Mouse (Mus musculus): ENCODE measurements around the gene Rapgef6. TPM values are rescaled to one million over a fixed set of nuclear protein-coding genes. Genes with fewer than 3 reads are reported as not detected.
A peak's percentile ranks its signal among the peaks of the same experiment; 100 is the strongest.

Rapgef6 gene
- total and polyA plus RNA-seq, 2 experiments from 2014 or later: 33.4 to 62.9 TPM

DNA sequence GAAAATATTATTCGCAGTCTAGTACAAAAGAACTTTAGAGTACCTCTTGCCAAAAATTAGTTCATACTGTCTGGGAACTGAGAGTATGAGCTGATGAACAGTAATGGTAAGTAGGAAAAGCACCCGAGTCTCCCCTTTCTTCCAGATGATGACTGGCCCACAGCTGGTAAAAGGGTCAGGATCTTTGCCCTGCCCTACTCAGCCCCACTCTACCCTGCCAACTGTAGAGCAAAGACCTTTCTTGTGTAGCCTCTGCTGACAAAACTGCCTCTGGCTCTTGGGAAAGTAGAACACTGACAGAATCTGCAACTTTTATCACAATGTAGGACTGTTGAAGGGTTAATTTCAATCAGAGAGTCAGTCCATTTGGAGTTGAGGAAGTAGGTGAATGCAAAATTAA, 32.3 kb downstream of the Rapgef6 start:
- 93% methylated on average over 2 of the region's 2 CpGs for WGBS

DNA sequence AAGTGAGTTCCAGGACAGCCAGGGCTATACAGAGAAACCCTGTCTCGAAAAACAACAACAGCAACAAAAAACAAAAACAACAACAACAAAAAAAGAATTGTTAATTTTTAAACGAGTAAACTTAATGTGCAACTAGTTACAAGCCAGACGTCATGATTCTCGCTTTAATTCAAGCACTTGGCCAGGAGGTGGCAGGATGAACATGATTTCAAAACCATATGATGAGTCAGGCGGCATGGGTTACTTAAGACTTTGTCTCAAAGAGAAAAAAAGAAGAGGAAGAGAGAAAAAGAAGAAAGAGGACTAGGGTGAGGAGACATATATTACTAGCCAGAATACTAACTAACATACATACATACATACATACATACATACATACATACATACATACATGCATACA, 40.1 kb downstream of the Rapgef6 start:
- Histone ChIP-seq H3K36me3 (ENCODE audit: insufficient read depth, low read length) (no peaks in the 10 kb centered on the region), H3K4me2 (ENCODE audit: low read depth, low read length, poor library complexity, severe bottlenecking) (no peak overlapping the region), H3K27ac (ENCODE audit: low read depth, low read length) (no peak overlapping the region), H3K27me3 (ENCODE audit: insufficient read depth, low read length) (no peaks in the 10 kb centered on the region), H3K4me3 (ENCODE audit: low read depth, low read length) (no peak overlapping the region), H3K4me1 (ENCODE audit: insufficient read depth, low read length) (no peaks in the 10 kb centered on the region), H3K9me3 (ENCODE audit: low read length) (no peaks in the 10 kb centered on the region), H3K9ac (replicated peaks; ENCODE audit: low read length, poor library complexity, severe bottlenecking) (no peak overlapping the region)
- peak; percentile 62 for TF ChIP-seq CTCF (IDR thresholded peaks at IDR 0.05)
- WGBS: 87% methylated on average over 5 of the region's 5 CpGs
- ATAC-seq (ENCODE audit: low FRiP score) (no peak), DNase-seq (ENCODE audit: low spot score) (peak; percentile 32)

More for the DNA sequence above, 32.3 kb downstream of the Rapgef6 start:
- no peak overlapping the region for H3K9ac ChIP-seq (replicated peaks; ENCODE audit: low read length, poor library complexity, severe bottlenecking)
- DNase-seq (ENCODE audit: low spot score) (no peak), ATAC-seq (ENCODE audit: low FRiP score) (no peak)
- no peaks in the 10 kb centered on the region for H3K4me1 ChIP-seq (ENCODE audit: insufficient read depth, low read length)
- H3K9me3 ChIP-seq (ENCODE audit: low read length): no peaks in the 10 kb centered on the region
- no peaks in the 10 kb centered on the region for H3K36me3 ChIP-seq (ENCODE audit: insufficient read depth, low read length)
- H3K27me3 ChIP-seq (ENCODE audit: insufficient read depth, low read length): no peaks in the 10 kb centered on the region
- no peak overlapping the region for H3K4me3 ChIP-seq (ENCODE audit: low read depth, low read length)
- no peak for TF ChIP-seq CTCF (IDR thresholded peaks at IDR 0.05)
- no peak overlapping the region for H3K27ac ChIP-seq (ENCODE audit: low read depth, low read length)
- H3K4me2 ChIP-seq (ENCODE audit: low read depth, low read length, poor library complexity, severe bottlenecking): no peak overlapping the region

DNA sequence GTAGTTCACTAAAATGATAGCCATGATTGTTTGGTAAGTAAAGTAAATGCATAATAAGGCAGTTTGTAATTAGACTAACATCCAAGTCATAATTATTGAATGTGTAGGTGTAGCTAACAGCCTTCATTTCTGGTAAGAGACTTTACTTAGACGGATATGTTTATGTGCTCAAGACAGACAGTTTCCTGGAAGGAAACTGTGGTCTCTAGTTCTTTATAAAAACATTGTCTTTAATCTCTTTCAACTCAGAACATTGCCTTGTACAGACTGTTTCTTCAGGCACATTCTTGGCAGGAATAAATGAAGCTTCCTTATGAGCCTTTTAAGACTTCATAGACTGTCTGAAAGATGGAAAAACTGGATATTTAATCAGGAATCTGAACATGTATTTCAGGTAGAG, 45.3 kb downstream of the Rapgef6 start:
- ATAC-seq (ENCODE audit: low FRiP score): no peak
- H3K27me3 ChIP-seq (ENCODE audit: insufficient read depth, low read length): no peaks in the 10 kb centered on the region
- no peak for TF ChIP-seq CTCF (IDR thresholded peaks at IDR 0.05)
- H3K4me3 ChIP-seq (ENCODE audit: low read depth, low read length): no peak overlapping the region
- no peak for DNase-seq (ENCODE audit: low spot score)
- no peaks in the 10 kb centered on the region for H3K4me1 ChIP-seq (ENCODE audit: insufficient read depth, low read length)
- no peak overlapping the region for H3K27ac ChIP-seq (ENCODE audit: low read depth, low read length)
- no peak overlapping the region for H3K9ac ChIP-seq (replicated peaks; ENCODE audit: low read length, poor library complexity, severe bottlenecking)
- H3K4me2 ChIP-seq (ENCODE audit: low read depth, low read length, poor library complexity, severe bottlenecking): no peak overlapping the region
- WGBS: 64% methylated on average over 1 of the region's 1 CpGs
- H3K9me3 ChIP-seq (ENCODE audit: low read length): no peaks in the 10 kb centered on the region
- no peaks in the 10 kb centered on the region for H3K36me3 ChIP-seq (ENCODE audit: insufficient read depth, low read length)

DNA sequence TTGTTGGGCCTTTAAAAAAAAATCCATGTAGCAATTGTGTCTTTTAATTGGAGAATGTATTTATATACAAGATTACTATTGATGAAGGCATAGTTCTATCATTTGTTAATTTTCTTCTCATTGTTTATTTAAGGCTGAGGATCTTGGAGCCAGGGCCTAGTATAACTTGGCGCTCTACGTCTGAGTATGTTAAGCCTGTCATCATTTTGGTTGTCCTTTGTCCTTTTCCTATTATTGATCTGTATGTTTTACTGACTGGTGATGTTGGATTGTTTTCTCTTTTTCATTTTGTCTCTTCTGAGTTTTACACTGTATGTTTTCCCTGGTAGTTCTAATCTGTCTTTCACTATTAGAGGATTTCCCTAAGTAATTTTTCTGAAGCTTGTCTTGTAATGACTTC, 52.1 kb downstream of the Rapgef6 start:
- WGBS: 93% methylated on average over 2 of the region's 2 CpGs
- H3K4me3 ChIP-seq (ENCODE audit: low read depth, low read length): no peak overlapping the region
- no peak overlapping the region for H3K4me2 ChIP-seq (ENCODE audit: low read depth, low read length, poor library complexity, severe bottlenecking)
- no peaks in the 10 kb centered on the region for H3K36me3 ChIP-seq (ENCODE audit: insufficient read depth, low read length)
- H3K27me3 ChIP-seq (ENCODE audit: insufficient read depth, low read length): no peaks in the 10 kb centered on the region
- H3K9me3 ChIP-seq (ENCODE audit: low read length): no peaks in the 10 kb centered on the region
- no peak overlapping the region for H3K27ac ChIP-seq (ENCODE audit: low read depth, low read length)
- no peak overlapping the region for H3K9ac ChIP-seq (replicated peaks; ENCODE audit: low read length, poor library complexity, severe bottlenecking)
- DNase-seq (ENCODE audit: low spot score): no peak
- H3K4me1 ChIP-seq (ENCODE audit: insufficient read depth, low read length): no peaks in the 10 kb centered on the region
- no peak for ATAC-seq (ENCODE audit: low FRiP score)
- no peak for TF ChIP-seq CTCF (IDR thresholded peaks at IDR 0.05)

DNA sequence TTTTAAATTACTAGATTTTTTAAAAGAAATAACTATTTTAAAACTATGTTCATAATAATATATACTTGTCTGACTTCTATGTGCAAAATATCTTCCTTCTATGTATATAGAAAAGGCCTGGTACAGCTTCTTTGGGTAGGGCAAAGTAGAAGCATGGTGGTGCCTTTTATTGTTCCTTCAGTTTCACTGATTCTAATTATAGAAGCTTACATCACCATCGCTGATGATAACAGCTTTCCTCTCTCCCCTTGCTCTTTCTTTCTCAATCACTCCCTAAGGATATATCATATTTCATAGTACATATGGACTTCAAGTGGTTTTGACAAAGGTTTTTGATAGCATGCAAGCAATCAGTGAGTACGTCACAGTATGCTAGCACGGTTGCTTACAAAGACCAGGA, 69.9 kb downstream of the Rapgef6 start:
- ATAC-seq (ENCODE audit: low FRiP score): no peak
- Histone ChIP-seq H3K9ac (replicated peaks; ENCODE audit: low read length, poor library complexity, severe bottlenecking) (no peak overlapping the region), H3K27me3 (ENCODE audit: insufficient read depth, low read length) (no peaks in the 10 kb centered on the region), H3K4me3 (ENCODE audit: low read depth, low read length) (no peak overlapping the region), H3K27ac (ENCODE audit: low read depth, low read length) (no peak overlapping the region), H3K36me3 (ENCODE audit: insufficient read depth, low read length) (no peaks in the 10 kb centered on the region), H3K9me3 (ENCODE audit: low read length) (no peaks in the 10 kb centered on the region), H3K4me1 (ENCODE audit: insufficient read depth, low read length) (0 out of 2 replicates have a peak, but pooled peaks cover 3% of the 10 kb centered on the region), H3K4me2 (ENCODE audit: low read depth, low read length, poor library complexity, severe bottlenecking) (no peak overlapping the region)
- DNase-seq (ENCODE audit: low spot score): peak; percentile 21
- WGBS: 49% methylated on average over 3 of the region's 3 CpGs
- TF ChIP-seq CTCF (IDR thresholded peaks at IDR 0.05): no peak

DNA sequence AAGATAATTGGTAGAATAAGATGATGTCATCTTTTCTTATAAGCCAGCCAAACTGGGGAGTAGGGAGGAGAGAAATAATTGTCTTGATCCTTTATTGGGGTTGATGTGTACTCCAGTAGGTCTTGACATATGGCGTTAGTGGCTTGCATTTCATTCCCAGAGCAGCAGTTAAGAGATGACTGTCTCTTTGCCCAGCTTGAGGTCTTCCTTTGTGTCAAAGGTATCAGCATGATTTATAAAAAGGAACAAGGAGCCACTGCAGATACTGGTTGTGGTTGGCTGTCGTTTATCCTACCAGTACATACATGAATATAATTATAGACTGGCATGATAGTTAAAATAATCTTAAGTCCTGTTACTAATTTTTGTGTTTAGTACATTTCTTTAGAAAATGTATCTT, 71.4 kb downstream of the Rapgef6 start:
- ATAC-seq (ENCODE audit: low FRiP score) (no peak), DNase-seq (ENCODE audit: low spot score) (no peak)
- Histone ChIP-seq H3K27ac (ENCODE audit: low read depth, low read length) (no peak overlapping the region), H3K4me2 (ENCODE audit: low read depth, low read length, poor library complexity, severe bottlenecking) (no peak overlapping the region), H3K9ac (replicated peaks; ENCODE audit: low read length, poor library complexity, severe bottlenecking) (no peak overlapping the region), H3K36me3 (ENCODE audit: insufficient read depth, low read length) (no peaks in the 10 kb centered on the region), H3K4me1 (ENCODE audit: insufficient read depth, low read length) (0 out of 2 replicates have a peak, but pooled peaks cover 3% of the 10 kb centered on the region), H3K4me3 (ENCODE audit: low read depth, low read length) (no peak overlapping the region), H3K27me3 (ENCODE audit: insufficient read depth, low read length) (no peaks in the 10 kb centered on the region), H3K9me3 (ENCODE audit: low read length) (no peaks in the 10 kb centered on the region)
- no peak for TF ChIP-seq CTCF (IDR thresholded peaks at IDR 0.05)
- WGBS: 56% methylated on average over 2 of the region's 2 CpGs

Data from midbrain, postnatal 0 days (tissue).